Mouse (Mus musculus) stomach, postnatal 0 days (tissue): ENCODE measurements at regions not wholly inside any gene's neighbourhood (a gene's known extent, or its start where the extent isn't known, plus 50 kb on each side); places are given as distances from the start of the nearest gene placed in this dataset.

Experiments
- ATAC-seq: fragments of 200-750 bp; cut with Nextera tagmentation; 2 replicates; pipeline ENCODE4 v1.8.0; 2017; ENCODE audit not compliant: low FRiP score, low TSS enrichment
- DNase-seq: peaks from one replicate; pipeline ENCODE4 v3.0.0-alpha.2; 2016; ENCODE audit warnings: low spot score
- H3K27ac ChIP-seq: fragments of 300-500 bp; sonication (generic); replicated peaks from 2 replicates; pipeline ENCODE4 v1.5.1; 2014; ENCODE audit warnings: mild to moderate bottlenecking, control low read depth
- H3K27me3 ChIP-seq: fragments of 300-500 bp; sonication (generic); 2 replicates; pipeline ENCODE4 v1.6.1; 2014; ENCODE audit warnings: low read length; ENCODE audit not compliant: control insufficient read depth, insufficient read depth
- H3K36me3 ChIP-seq: fragments of 300-500 bp; sonication (generic); 2 replicates; pipeline ENCODE4 v1.6.1; 2014; ENCODE audit warnings: low read length, mixed read lengths; ENCODE audit not compliant: control insufficient read depth, insufficient read depth
- H3K4me1 ChIP-seq: fragments of 300-500 bp; sonication (generic); replicated peaks from 2 replicates; pipeline ENCODE4 v1.6.1; 2014; ENCODE audit warnings: antibody characterized with exemption; ENCODE audit not compliant: control insufficient read depth, insufficient read depth
- H3K4me2 ChIP-seq: fragments of 300-500 bp; sonication (generic); replicated peaks from 2 replicates; pipeline ENCODE4 v1.6.1; 2014; ENCODE audit warnings: low read depth, mild to moderate bottlenecking, control low read depth, moderate library complexity
- H3K4me3 ChIP-seq: fragments of 300-500 bp; sonication (generic); 2 replicates; pipeline ENCODE4 v1.5.1; 2014; ENCODE audit warnings: low read depth, low read length, control low read depth
- H3K9ac ChIP-seq: fragments of 300-500 bp; sonication (generic); 2 replicates; pipeline ENCODE4 v1.6.1; 2014; ENCODE audit warnings: mild to moderate bottlenecking, low read length, control low read depth, mixed read lengths
- H3K9me3 ChIP-seq: fragments of 300-500 bp; sonication (generic); 2 replicates; pipeline ENCODE4 v1.6.1; 2016; ENCODE audit warnings: low read length; ENCODE audit not compliant: control insufficient read depth
- CTCF ChIP-seq: IDR thresholded peaks from 2 replicates; pipeline ENCODE4 v1.5.1; 2016; ENCODE audit warnings: antibody characterized with exemption, low read depth, mild to moderate bottlenecking, moderate library complexity
- EP300 ChIP-seq: optimal IDR thresholded peaks from 2 replicates; pipeline ENCODE3; 2016; ENCODE audit warnings: antibody characterized with exemption
- WGBS: fragments of 180-500 bp; shearing (Covaris S2); extraction: QIAGEN DNeasy Blood & Tissue Kit; methylation state at CpG from one replicate; pipeline ENCODE4 v1.1.7; 2014; 5-methylcytosine and 5-hydroxymethylcytosine counted together

DNA sequence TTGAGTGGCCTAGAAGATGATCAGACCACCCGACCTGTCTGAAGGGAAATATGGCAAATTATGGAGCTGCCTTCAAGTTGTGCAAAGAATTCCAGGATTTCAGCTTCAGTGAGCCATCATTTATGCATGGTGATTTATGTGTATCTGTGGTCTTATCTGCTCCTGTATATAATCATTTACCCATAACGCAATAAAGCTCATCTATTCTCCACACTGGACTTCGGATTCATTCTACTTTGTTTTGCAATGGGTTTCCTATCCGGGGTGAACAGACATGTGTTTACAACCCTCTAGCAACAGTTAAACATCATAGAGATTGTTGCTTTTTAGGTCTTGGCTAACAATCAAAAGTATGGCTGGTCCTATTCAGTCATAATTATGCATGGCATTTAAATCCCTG, 145.1 kb downstream of the Pcdh10 start:
- Histone ChIP-seq H3K4me3 (no peak overlapping the region), H3K27ac (no peak overlapping the region), H3K4me2 (no peak overlapping the region), H3K9ac (no peak overlapping the region), H3K9me3 (no peaks in the 10 kb centered on the region), H3K36me3 (no peaks in the 10 kb centered on the region), H3K27me3 (no peaks in the 10 kb centered on the region), H3K4me1 (no peaks in the 10 kb centered on the region)
- ATAC-seq (no peak), DNase-seq (no peak)
- no peak for TF ChIP-seq EP300
- WGBS: 37% methylated on average over 4 of the region's 4 CpGs

DNA sequence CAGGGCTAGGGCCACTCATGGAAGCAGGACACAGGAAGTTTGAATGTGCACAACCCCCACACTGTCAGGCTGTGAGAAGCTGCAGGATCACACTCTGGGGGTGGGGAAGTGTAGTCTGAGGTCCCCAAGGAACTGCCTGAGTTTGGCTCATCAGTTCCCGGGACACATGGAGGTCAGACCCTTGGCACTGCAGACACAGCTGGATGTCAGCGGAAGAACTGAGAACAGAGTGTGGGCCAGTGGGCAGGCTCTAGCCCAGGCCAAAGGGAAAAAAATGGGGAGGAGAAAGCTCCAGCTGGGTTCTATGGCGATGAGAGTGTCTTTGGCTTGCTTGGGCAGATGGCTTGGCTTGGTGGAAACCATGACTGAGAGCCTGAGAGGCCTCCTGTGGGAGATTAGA, 168.9 kb downstream of the Pcdh10 start:
- no peak overlapping the region for H3K27ac ChIP-seq
- H3K4me3 ChIP-seq: no peak overlapping the region
- WGBS: 82% methylated on average over 3 of the region's 3 CpGs
- TF ChIP-seq CTCF (no peak), EP300 (no peak)
- no peaks in the 10 kb centered on the region for H3K9me3 ChIP-seq
- H3K9ac ChIP-seq: no peak overlapping the region
- no peaks in the 10 kb centered on the region for H3K4me1 ChIP-seq
- H3K27me3 ChIP-seq: no peaks in the 10 kb centered on the region
- DNase-seq (no peak), ATAC-seq (no peak)
- no peaks in the 10 kb centered on the region for H3K36me3 ChIP-seq
- H3K4me2 ChIP-seq: no peak overlapping the region

DNA sequence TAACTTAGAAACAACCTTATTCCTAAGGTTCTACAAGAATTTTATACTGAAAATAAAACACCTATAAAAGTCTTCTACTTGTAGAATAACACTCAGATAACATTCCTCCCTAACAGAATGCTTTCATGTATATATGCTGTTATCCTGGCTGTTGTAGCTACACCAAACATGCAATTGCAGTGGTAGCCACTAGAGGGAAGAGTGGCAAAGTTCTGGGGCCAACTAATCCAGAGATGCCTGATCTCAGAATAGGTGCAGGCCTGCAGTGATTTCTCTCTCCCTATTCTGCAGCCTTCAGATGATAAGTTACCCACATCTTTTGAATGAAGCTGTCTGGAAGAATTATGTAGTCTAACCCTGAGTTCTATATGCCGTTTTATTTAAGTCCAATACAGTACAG, 177.5 kb downstream of the Pcdh10 start:
- Histone ChIP-seq H3K4me2 (no peak overlapping the region), H3K4me1 (no peaks in the 10 kb centered on the region), H3K9ac (no peak overlapping the region), H3K27me3 (no peaks in the 10 kb centered on the region), H3K9me3 (no peaks in the 10 kb centered on the region), H3K36me3 (no peaks in the 10 kb centered on the region), H3K27ac (no peak overlapping the region), H3K4me3 (no peak overlapping the region)
- ATAC-seq (no peak), DNase-seq (peak; percentile 26)
- WGBS: 29% methylated on average over 1 of the region's 1 CpGs
- TF ChIP-seq CTCF (peak; percentile 82), EP300 (no peak)

DNA sequence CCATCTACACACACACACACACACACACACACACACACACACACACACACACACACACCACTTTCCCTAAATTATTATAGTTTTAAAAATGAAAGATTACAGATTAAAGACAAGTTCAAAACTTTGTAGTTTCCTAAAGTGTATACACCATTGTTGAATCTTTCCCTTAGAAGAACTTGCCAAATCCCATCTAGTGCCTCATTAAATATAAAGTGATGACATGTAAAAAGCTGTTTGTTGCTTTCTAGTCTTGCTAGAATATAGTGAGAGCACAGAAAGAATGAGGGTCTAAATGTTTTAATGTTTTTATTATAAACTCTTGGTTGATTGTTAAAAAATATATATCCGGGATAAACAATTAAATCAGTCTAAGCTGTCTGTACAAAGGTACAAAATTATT, 194.8 kb downstream of the Pcdh10 start:
- Histone ChIP-seq H3K4me3 (no peak overlapping the region), H3K36me3 (no peaks in the 10 kb centered on the region), H3K9me3 (no peaks in the 10 kb centered on the region), H3K4me2 (no peak overlapping the region), H3K27ac (no peak overlapping the region), H3K27me3 (no peaks in the 10 kb centered on the region), H3K4me1 (no peaks in the 10 kb centered on the region), H3K9ac (no peak overlapping the region)
- ATAC-seq (no peak), DNase-seq (no peak)
- TF ChIP-seq CTCF: no peak
- TF ChIP-seq EP300: no peak
- WGBS: 96% methylated on average over 1 of the region's 1 CpGs

DNA sequence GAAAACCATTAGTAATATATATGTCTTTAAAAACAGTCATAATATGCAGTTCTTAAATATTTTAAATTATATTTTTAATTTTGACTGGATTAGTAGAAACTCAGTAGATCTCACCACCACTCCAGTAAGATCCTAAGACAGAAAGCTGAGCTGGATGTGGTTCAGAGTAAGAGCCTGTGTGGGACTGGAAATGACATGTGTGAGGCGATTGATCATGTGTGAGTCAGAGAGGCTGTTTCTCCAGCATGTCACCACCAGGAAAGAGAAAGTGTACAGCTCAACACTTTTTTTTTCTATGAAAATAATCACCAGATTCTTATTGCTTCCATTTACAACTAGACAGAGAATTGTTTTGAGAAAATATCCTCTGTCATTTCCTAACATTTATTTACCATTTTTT, 198.8 kb downstream of the Pcdh10 start:
- no peaks in the 10 kb centered on the region for H3K27me3 ChIP-seq
- H3K4me3 ChIP-seq: no peak overlapping the region
- TF ChIP-seq EP300 (no peak), CTCF (no peak)
- H3K27ac ChIP-seq: no peak overlapping the region
- H3K9ac ChIP-seq: no peak overlapping the region
- no peaks in the 10 kb centered on the region for H3K36me3 ChIP-seq
- ATAC-seq (no peak), DNase-seq (no peak)
- no peaks in the 10 kb centered on the region for H3K4me1 ChIP-seq
- H3K9me3 ChIP-seq: no peaks in the 10 kb centered on the region
- WGBS: 79% methylated on average over 1 of the region's 1 CpGs
- H3K4me2 ChIP-seq: no peak overlapping the region

DNA sequence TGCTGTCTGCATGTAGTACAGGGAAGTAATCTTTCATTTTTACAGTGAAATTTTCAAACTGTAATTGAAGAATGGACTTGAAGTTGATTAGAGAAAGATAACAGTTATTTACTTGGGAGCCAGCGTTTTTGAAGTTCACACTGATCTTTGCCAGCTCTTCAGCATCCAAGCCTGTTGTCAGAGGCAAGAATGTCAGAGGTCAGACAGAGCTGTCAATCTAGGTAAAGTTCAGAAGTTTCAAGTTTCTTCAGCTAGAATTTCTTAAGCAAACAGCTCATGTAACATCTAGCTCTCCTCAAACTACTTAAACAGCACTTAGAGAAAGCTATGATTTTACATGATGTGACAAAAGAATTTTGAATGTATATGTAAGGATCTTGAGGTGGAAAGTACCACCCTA, 215.4 kb downstream of the Pcdh10 start:
- H3K4me1 ChIP-seq: no peaks in the 10 kb centered on the region
- no peak overlapping the region for H3K27ac ChIP-seq
- H3K9ac ChIP-seq: no peak overlapping the region
- no peaks in the 10 kb centered on the region for H3K9me3 ChIP-seq
- DNase-seq (no peak), ATAC-seq (no peak)
- WGBS: 26% methylated on average over 1 of the region's 1 CpGs
- no peaks in the 10 kb centered on the region for H3K36me3 ChIP-seq
- H3K27me3 ChIP-seq: no peaks in the 10 kb centered on the region
- no peak overlapping the region for H3K4me3 ChIP-seq
- H3K4me2 ChIP-seq: no peak overlapping the region
- no peak for TF ChIP-seq EP300
- no peak for TF ChIP-seq CTCF

DNA sequence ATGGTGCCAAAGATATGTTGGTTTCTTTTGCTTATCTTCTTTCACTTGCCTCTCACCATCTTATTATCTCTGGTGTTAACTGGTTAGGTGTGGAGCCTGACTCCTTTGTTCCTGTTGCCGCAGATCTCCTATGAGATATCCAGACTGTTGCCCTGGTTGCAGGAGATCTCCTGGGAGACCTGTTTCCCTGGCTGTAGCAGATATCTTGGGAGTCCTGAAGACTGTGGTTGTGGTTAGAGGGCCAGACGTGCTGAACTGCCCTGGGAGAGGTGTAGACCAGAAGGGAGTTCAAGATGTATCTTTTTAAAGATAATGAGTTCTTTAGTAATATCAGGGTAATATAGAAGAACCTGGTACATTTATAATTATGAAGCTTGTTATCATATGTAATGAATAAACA, 224.1 kb downstream of the Pcdh10 start:
- Histone ChIP-seq H3K4me3 (no peak overlapping the region), H3K27me3 (no peaks in the 10 kb centered on the region), H3K27ac (no peak overlapping the region), H3K36me3 (no peaks in the 10 kb centered on the region), H3K4me1 (no peaks in the 10 kb centered on the region), H3K9ac (no peak overlapping the region), H3K9me3 (no peaks in the 10 kb centered on the region), H3K4me2 (no peak overlapping the region)
- no peak for DNase-seq
- 71% methylated on average over 2 of the region's 2 CpGs for WGBS
- ATAC-seq: no peak
- TF ChIP-seq EP300 (no peak), CTCF (no peak)
